Mouse (Mus musculus) stomach, postnatal 0 days (tissue): ENCODE measurements around the gene Satb2.

Experiments used
- CTCF ChIP-seq: IDR thresholded peaks from 2 replicates; pipeline ENCODE4 v1.5.1; 2016; ENCODE audit warnings: antibody characterized with exemption, low read depth, mild to moderate bottlenecking, moderate library complexity
- EP300 ChIP-seq: optimal IDR thresholded peaks from 2 replicates; pipeline ENCODE3; 2016; ENCODE audit warnings: antibody characterized with exemption

GRCm38 (mm10) chr1:56936554-56936953 is 41.9 kb downstream of the Satb2 start:
- no peak for TF ChIP-seq CTCF
- TF ChIP-seq EP300, result no peak
